Mouse (Mus musculus): ENCODE results near the gene Olfr1378.

The Olfr1378 gene

DNA sequence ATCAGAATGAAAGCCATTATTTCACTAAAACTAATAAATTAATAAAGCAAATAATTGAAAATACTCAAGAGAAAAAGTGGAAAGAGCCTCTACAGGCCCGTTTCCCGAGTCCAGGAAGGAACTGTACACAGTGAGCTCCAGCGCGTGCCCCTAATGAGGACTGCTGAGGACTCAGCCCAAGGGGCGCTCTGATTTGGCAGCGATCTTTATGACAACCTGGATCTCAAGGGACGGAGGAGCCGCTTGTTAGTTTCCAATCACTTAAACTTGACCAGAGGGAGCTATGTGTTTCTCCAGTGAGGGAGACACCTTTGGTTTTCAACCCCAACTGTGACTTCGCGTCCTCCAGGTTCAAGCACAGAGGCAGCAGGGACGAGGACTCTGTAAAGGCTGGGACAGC is at the start of gene Olfr1378:
TSS of gene Olfr1378 (plus strand) at position 301 of the 400 bp plus-strand sequence.
- DNase-seq, result no peak

DNA sequence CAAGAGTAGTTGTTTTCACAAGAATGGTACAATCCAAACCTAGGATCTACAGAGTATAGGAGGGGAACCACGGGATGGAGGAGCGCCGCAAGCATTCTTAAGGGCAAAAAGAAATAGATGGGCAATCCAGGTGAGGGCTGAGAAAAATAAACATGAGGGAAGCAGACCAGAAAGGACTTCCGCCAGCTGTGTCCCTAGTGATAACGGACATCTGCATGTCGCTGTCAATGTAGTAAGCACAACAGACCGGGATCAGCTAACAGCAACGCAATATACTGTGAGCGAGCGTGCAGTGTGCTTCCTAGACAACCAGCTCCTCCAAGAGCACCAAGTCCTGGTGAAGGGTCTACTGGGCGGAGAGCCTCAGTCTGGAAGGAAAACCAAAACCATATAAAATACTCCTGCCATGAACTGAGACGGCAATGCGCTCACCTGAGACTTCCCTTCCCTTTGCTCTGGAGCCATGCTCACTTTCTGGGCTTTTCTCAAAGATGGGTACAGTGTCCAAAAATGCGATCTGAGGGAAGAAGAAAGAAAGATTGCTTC is 35.8 kb upstream of the Olfr1378 start:
- no peak for DNase-seq

DNA sequence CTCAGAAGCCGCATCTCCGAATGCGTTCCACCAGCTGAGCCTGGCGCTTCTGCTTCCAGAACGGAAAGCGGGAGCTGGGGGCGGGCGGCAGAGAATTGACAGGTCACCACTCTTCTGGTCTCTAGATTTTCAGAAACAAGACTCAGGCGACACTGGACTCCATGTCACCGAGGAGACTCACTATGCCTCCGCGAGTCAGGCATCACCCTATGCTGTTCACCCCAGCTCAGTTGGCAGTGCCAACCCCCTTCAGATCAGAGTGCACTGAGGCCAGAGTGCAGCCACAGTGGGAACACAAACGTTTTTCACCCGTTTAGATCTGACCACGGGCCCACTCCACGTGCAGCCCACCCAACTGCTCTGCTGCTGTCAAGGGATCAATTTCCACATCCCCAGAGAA is 35.3 kb upstream of the Olfr1378 start:
- no peak for DNase-seq

DNA sequence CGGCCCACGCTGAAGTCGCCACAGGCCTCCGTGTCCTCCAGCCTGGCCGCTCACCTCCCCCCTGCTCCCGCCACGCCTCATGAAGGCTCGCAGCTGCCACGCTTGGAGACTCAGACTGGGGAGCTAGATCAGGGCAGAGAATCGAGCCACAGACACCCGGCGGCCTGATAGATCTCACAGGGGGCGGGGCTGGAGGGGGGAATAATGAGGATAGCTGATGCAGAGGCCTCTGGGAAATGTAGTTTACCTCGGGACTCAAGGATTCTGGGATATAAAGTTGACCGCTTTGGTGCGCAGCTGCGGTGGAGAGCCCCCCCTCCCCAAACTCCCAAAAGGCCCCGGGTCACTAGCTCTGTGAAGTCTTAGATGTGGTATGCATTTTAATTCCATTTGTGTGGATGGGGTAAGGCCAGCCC is 34.9 kb upstream of the Olfr1378 start, which contains the start of gene Zfp354b:
TSS of gene Zfp354b (minus strand) at position 183 of the 416 bp plus-strand sequence.
- peak; percentile 74 for DNase-seq

DNA sequence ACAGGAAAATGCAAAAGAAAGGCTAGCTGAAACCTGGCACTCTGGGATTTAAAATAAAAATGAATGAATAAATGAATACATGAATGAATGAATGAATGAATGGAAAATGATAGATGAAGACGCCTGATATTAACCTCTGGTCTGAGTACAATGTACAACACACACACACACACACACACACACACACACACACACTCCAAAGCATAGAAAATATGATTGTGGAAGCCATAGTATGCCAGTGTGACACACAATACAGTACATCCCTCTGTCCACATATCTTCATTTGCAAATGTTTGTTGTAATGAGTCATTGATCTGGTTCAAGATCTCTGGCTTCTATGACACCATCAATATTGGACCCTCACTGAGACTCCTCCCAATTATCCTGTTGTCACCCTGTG is 34.3 kb upstream of the Olfr1378 start:
- no peak for DNase-seq

DNA sequence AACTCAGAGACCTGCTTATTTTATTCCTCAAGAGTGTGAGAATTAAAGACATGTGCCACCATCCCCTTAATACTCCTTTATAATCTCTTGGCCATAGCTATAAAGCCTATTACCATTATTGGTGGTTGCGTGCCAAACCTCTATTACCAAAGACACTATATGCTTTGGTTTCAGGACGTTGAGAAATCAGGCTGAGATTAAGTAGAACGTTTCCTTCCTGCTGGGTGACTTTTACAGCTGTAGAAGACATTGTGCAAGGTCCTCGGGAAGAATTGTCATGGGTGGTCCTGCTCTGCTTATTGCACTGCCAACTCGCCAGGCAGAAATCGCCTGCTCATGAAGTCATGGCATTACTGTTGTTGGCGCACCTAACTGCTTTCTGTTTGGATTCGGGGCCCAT is 27.9 kb upstream of the Olfr1378 start:
- no peak for DNase-seq

DNA sequence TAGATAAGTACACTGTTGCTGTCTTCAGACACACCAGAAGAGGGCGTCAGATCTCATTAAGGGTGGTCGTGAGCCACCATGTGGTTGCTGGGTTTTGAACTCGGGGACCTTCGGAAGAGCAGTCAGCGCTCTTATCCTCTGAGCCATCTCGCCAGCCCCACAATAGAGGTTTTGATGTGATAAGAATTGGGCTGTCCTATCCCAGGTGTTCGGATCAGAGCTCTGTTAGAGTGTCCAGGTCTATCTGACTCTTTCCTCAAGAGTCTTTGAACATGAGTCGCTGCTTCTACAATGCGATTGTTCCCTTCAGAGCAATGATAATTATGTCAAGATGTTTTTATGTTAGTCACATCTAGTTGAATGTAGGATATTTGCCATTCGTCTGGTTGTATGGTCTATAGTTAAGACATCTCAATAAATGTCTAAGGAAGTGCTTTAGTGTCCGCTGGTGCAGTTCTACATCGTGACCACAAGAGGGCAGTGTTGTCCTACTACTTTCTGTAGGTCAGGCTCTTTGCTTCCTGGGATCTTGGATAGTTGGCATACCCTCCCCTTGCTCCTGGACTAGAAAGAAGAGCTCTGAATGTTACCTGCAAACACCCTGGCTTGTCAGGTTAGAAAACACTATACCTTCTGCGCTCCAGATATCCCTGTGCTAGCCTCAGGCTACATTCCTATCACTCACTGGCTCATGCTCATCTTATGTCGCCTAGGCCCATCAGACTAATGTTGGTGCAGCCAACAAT is 26.5 kb upstream of the Olfr1378 start:
- peak; percentile 49 for DNase-seq

DNA sequence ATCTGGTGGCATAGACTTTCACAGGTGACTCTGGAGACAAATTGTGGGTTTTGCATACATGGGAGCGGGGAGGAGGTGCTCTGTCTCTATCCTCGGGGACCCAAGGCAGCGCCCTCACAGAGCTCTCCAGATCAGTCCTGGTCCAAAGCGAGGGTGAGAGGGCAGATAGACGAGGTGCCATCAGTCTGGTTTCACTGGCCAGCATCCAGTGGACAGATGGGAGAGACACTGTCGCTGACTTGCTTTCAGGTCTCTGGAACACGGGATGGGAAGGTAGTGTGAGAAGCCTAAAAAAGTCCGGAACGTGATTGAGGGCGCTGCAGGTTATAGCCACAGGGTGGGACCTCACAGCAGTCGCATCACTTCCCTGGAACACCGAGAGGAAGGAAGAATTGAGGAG is 23.9 kb upstream of the Olfr1378 start:
- no peak for DNase-seq

DNA sequence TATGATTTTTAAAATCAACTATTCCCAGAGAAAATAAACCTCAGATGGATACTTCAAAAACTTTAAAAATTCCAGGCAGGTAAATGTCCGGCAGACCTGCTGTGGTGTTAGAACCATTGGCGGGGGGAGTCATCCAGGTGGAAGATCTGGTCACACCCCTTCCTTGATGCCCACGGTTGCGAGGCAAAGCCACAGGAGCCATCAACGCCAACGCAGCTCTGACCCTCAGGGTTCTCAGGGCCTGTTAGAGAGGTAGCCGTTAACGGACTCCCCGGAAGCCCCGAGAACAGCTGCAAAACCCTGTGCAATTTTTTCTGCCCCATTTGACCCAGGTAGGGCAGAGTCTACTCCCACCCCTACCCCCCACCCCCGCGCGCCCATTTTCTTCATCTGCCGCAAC is 22.8 kb upstream of the Olfr1378 start, which contains the start of gene 4933414I15Rik:
TSS of gene 4933414I15Rik (minus strand) at position 260 of the 400 bp plus-strand sequence.
- DNase-seq, result no peak

DNA sequence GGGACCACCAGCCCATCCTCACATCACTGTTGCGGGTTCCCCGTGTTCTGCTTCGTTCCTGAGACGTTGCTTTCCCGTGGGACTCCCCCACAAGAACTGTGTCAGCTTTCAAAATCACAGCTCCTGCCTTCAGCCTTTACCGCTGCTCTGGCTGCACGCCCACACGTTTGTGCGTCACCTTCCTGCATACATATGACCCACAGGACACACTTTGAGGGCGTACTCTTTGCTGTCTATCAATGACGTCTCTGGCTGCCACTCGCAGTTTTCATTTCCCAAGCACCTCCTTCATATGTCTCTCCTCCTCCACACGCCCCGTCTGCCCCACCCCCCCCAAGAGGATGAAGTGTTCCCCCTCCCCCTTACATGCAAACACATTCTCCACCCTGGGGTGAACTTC is 14.0 kb upstream of the Olfr1378 start:
- no peak for DNase-seq

DNA sequence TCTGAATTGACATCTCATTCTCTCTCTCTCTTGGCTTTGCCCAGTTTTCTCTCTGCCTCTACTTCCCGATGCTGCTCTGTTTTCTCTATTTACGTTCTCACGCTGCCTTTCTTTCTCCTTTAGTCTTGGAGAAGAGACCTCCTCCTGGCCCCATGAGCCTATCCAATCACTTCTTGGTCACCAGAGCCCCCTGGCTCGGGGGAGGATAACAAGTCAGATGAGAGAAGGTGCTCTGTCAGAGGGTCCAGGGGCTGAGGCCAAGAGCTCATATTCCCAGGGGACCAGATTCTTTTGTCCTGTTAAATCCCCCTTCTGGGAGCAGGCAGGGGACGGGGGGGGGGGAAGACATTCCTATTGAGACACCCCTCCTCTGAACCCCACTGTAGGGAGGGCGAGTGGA is 12.7 kb upstream of the Olfr1378 start, which contains the start of gene Prop1:
TSS of gene Prop1 (minus strand) at position 101 of the 400 bp plus-strand sequence.
- DNase-seq, result no peak

DNA sequence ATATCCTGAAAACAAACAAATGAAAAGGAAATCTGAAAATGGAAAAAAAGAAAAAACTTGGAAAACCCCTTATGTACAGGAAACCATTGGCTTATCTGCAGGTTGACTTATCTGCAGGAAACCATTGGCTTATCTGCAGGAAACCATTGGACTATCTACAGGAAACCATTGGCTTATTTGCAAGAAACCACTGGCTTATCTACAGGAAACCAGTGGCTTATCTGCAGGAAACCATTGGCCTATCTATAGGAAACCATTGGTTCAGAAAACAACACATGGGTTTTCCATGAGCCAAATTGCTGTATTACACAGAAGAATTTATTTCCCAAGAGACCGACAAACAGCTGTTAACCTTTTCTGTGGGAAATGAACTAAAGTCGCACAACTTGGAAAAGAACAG is 1.4 kb upstream of the Olfr1378 start:
- no peak for DNase-seq

DNA sequence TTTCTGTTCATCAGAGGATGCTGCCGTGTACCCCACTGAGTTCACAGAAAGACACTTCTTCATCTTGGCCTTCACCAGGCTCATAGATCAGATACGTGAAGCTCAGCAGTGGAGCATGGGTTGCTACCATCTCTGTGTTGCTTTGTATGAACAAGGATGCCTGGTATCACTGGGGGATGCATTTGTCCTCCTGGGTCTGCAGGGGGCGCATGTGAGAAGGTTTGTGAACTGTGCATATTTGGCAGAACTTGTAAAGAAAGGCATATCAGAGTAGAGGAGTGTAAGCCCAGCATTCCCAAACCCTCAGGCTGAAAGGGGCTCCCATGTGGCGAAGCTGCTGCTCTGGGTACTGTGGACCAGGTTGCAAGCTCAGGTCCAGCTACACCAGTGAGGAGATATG is 10.9 kb downstream of the Olfr1378 start:
- no peak for DNase-seq

DNA sequence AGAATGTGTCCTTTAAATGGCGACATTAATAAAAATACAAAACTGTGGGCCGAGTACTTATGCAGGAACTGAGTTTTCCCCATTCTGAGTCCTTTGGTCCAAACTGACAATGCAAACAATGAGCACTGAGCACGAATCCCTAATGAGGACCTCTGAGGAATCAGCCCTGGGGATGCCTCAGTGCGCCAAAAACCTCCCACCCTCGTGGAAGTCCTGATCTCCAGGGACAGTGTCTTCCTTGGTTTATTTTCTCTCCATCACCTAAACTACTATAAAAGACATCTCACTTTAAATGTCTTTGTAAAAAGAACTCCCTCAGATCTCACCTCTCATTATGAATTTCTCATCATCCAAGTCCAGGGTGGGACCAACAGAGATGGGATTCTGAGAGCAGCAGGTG is 15.3 kb downstream of the Olfr1378 start, which contains the start of gene Olfr1377:
TSS of gene Olfr1377 (plus strand) at position 301 of the 400 bp plus-strand sequence.
- no peak for DNase-seq

DNA sequence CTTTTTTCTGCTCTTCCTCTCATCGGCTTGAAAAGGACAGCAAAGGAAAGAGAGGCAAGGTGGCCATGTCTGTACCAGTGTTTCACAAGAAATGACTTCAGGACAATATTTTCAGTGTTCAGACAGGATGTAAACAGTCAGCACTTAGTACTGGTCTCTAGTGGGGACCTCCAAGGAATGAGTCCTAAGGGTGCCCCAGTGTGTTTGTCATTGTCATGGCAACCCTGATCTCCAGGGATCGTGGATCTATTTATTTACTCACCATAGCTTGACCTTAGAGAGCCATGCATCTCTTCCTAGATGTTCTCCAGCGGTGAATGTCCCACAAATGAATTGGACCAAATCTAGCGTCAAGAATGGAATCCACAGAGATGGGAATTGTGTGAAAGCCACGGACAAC is 37.0 kb downstream of the Olfr1378 start, which contains the start of gene Olfr51:
TSS of gene Olfr51 (plus strand) at position 301 of the 400 bp plus-strand sequence.
- no peak for DNase-seq

DNA sequence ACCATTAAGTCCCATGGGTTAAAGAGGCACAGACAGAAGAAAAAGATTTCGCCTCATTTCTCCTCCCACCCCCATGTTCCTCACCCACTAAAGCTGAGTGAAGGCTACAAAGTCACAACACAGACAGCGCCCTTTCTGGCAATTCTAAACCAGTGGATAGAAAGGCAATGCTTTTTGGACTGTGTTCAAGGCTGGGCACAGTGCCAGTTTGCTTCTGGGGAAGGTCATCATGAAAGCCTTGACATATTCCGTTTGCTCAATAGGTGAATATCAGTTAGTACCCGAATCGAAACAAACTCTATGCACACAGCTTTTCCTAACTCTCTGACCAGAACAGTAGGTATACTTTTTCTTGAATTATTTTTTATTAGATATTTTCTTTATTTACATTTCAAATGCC is 45.5 kb downstream of the Olfr1378 start:
- peak; percentile 46 for DNase-seq

DNA sequence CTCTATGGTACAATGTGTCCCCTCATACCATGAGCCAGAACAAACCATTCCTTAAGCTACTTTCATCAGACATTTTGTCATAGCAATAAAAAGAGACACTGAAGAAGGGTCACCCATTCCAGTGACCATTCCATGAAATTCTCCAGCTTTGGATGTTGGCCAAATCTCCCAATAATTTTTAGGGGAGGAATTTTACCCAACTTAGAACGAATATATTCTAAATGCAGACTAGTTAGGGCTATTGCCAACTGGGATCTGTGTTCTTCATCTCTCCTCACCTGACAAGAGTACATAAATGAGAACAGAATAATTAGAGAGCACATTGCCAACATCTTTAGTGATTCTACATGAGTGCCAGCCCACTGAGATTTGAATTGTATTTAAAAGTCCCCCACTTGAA is 47.6 kb downstream of the Olfr1378 start, which contains the start of gene Olfr54:
TSS of gene Olfr54 (plus strand) at position 301 of the 400 bp plus-strand sequence.
- DNase-seq, result no peak

DNA sequence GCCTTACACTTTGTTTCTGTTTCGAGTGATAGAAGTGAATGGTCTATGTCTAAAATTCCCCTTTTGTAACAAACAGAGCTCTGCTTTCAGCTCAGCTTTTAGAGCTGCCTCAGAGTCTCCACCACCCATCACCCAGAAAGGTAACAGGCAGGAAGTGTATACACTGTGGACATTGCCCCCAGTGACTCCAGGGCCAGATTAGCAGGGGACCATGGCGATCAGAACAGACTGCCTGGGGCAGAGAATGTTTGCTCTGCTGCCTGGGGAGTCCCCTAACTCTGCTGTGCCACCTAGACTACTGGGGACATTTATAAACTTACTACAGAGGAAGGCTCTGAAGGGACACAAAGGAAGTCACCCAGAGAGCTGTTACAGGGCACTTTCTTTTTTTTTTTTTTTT is 50.0 kb downstream of the Olfr1378 start:
- DNase-seq, result no peak
